Mouse (Mus musculus): Measurements from ENCODE around the gene Slc35f6.

- TF ChIP-seq CTCF (IDR thresholded peaks at IDR 0.05; ENCODE audit: low read depth) (no peak), EP300 (IDR thresholded peaks at IDR 0.05; ENCODE audit: low read depth) (no peak)
Observed at GRCm38 (mm10) chr5:30622177-30622840, 25.4 kb upstream of the Slc35f6 start.

Data from liver, embryonic 14.5 days (tissue).